Mouse (Mus musculus) adrenal gland (tissue): ENCODE results near the gene Adap1.

Experiments used
- intact Hi-C: fragments of 180-260 bp; cut with DNase I; formaldehyde crosslinking; loops from one replicate; pipeline ENCODE4 v1.15.1; 2025

Adap1 gene

DNA sequence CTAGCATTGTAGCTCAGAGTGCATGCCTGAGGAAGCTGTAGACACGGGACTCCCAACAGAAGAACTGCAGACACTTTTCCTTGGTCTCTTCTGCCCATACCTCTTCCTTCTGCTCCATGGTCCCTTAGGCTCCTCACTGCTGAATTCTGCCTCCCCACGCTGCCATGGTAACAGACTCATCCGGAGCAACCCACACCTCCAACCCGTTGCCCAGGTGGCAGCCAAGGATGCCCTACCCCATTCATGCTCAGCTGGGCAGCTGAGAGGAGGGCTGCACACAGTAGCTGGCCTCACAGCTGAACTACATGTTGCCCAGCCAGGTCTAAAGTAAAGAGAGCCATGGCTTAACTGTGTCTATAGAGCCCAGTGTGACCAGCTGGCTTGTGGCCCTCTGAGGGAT lies 36.8 kb downstream of the Adap1 start:
- intact Hi-C loops = no loop called here

DNA sequence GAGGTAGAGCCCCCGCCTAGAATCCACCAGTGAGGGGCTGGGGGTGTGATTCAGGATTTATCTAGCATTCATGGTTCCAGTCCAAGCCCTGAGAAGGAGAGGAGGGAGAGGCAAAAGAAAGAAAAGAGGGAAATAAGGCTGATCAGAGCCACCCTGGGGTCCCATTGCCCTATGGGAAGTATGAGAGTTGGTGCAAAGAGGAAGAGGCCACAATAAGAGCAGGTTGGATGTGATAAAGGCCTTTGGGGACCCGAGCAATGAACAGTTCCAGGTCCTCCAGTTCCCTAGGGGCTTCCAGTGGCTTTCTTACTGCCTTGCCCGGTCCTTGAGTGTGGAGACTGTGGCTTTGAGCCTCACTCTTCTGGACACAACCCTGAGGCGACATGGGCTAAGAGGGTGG lies 37.6 kb downstream of the Adap1 start:
- intact Hi-C loops = no loop called here

DNA sequence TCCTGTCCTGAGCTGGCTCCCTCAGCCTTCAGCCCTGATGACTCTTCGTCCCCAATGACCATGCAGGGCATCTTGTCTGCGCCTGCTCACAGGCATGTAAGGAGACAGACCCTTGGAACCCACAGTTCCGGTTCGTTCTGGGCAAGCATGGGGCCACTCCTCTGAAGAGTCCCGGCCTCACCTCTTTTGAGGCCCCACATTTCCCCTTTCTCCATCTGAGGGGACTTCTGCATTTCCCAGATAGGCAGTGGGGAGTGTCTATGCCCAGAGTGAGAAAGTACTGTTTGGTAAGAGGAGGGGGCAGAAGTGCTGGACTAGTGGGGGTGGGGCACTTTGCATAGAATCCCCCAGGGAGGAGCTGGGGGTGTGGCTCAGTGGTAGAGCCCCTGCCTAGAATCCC lies 38.3 kb downstream of the Adap1 start:
- intact Hi-C loops = no loop called here

DNA sequence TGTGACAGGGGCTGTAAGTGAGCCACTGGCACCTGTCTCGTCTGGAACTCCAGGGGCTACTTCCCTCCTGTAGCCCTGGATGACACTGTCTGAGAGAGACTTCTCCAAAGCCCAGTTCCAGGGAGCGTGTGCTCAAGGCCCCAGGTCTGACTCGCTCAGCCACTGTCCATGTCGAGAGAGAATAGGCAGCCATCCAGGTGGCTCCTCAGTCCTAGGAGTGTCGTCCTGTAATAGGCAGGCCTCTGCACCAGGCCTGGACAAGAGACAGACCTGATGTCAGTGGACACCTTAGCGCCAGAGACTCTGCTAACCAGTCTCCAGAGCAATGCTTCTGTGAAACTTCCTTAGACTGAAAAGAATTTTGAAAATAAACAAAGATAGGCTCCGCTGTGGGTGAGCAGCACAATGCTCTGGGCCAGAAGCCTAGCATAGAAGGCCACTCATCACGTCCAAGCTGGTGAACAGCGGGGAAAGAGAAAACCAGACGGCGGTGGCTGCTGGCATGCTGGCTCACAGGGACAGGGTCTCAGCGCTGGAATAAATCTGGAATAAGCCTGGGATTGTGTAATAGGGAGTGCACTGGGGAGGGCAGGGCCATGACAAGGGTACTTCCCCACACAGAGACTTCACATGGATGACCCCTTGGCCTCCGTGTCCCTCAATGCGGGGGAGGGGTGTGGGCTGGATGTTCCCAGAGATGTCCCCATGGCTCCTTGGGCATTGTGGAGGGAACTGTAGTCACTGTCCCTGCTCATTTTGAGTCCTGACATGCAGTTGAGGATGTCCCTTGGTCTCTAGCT lies 39.1 kb downstream of the Adap1 start:
- intact Hi-C loops = no loop called here

DNA sequence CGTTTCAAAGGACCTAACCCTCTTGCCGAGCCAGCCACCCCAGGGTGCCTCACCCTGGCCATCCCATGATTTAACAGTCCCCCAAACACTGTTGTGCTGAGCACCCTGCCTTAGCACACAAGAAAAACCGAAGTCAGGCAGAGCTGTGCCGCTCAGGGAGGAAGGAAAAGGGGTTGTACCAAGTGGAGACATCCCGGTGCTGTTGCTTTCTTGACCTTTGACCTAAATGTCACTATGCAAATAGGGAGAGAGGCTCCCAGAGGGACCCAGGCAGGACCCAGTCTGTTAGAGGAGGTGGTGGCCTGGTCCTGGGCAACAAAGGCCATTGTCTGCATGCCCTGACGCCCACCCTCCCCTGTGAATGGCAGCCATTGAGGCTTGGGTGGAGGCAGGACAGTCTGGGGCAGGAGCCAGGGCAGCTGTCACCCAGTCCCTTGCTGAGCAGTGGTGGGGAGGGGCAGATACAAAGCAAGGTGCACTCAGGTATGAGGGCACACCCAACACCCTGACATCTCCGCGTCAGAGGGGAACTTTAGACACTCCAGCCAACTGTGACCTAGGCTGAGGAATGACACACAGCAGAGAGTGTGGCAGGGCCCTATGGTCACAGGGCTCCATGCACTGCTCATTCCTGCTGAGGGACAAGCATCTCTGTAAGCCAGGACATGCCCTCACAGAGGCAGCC lies 39.9 kb downstream of the Adap1 start:
- intact Hi-C loops = no loop called here

DNA sequence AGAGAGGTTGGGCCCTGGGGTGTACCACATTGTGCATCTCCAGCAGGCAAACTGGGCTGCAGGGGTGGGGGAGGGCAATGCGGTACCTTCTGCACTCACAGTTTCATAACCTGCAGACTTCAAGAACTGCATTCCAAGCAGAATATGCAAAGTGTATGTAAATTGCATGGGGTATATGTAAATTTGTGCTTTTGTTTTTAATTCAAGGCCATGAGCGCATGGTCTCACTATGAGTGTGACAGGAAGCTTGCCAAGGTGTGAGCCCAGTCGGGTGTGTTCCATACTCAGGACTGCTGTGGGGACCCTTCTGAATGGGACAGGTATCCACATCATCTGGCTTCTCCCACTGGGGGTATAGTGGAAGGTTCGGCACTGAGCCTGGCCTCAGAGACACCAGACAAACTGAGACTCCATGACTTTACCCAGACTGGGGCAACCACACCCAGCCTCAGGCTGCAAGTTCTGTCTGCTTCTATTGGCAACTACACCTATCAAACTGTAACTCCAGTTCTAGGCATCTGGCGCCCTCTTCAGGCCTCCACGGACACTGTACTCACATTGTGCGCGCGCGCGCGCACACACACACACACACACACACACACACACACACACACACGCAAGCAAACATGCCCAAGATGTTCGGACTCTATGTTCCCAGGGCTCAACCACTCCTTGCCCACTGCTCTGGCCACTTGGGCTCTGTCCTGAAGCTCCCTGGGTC lies 41.8 kb downstream of the Adap1 start:
- intact Hi-C loops = no loop called here

DNA sequence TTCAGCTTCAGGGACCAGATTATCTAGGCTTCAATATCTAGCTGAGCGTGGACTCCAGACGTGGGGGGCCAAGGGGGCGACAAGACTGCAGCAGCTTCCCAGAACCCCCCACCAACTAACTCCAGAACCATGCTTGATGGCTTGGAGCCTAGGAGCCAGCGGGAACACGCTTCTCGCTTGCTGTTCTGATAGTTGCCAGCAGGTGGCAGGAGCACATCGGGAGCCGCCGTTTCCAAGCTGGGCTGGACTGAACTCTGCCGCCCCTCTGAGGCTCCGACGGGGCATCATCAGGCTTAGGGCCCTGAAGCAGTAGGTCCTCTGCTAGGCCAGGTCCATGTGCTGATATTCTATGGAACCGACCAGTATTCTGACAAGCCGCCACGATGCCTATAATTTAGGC lies 43.2 kb downstream of the Adap1 start:
- intact Hi-C loops = loop anchor here (1.0 kb wide), 1 partner anchor 43 kb away; the partner anchor contains the start of gene Adap1

DNA sequence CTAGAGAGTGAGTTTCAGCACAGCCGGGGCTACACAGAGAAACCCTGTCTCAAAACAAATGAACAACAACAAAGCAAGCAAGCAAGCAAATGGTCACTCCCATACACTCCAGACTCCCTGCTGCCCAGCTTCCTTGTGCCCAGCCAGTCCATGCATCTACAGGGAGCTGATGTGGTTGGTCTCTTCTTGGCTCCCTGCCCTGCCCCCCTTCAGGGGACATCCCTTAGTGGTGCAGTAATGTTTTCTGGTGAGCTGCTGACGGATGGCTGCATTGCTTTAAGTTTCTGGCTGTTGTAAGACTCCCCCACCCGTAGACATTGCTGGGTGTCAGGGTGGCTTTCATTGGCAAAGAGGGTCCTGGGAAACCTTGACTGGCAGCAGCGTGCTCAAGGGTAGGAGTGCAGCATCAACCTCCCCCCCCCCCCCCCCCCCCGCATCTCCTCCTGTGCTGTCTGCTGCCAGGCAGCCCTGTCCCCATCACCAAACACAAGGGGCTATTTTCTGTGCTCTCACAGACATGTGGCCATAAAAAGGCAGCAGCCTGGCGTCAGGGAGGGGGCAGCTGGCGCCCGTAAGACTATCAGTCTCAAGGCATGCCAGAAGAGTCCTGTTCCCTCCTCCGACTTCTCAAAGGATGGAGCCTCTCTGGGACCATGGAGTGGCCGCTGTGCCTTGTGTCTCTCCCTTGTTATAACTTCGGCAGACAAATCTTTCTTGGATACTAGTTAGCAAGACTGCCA lies 43.9 kb downstream of the Adap1 start:
- intact Hi-C loops = loop anchor here (1.0 kb wide), 1 partner anchor 44 kb away; the partner anchor contains the start of gene Adap1

DNA sequence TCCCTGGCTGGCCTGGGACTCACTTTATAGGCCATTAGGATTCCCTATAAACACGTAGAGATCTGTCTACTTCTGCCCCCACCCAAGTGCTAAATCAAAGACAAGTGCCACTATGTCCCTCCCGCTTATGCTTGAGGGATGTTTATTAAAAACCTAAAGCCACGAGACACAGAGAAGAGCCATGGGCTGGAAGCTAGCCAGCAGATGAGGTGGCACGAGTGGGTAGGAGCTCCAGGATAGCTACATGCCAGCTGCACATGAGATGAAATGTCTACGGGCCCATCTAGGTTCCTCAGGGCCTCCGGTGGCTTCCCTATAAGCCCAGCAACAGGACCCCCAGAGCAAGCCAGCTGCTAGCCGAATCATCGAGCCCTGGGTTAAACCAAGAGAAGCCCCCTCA lies 48.1 kb downstream of the Adap1 start:
- intact Hi-C loops = no loop called here

DNA sequence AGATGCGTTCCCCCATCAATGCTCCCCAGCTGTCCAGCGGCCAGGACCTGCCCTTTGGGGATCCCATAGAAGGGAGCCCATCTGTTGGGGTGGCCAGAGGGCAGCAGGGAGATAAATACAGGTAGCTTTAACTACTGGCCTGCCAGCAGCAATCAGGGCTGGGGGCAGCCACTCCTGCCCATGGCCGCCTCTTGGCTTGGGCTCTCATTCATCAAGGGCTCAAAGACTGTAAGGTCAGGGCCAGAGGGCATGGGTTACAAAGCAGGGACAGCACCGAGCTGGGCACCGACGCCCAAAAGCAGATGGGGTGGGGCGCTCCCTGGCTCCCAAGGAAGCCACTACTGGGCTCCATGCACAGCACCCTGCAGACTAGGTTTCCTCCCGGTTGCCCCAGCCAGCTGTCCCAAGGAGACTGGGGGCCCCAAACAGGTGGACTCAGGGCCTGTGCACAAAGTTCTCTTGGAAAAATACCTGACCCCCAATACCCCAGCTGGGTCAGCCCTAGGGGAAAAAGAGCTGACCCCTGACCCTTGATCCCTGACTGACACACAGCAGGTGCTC lies 53.3 kb downstream of the Adap1 start:
- intact Hi-C loops = no loop called here

DNA sequence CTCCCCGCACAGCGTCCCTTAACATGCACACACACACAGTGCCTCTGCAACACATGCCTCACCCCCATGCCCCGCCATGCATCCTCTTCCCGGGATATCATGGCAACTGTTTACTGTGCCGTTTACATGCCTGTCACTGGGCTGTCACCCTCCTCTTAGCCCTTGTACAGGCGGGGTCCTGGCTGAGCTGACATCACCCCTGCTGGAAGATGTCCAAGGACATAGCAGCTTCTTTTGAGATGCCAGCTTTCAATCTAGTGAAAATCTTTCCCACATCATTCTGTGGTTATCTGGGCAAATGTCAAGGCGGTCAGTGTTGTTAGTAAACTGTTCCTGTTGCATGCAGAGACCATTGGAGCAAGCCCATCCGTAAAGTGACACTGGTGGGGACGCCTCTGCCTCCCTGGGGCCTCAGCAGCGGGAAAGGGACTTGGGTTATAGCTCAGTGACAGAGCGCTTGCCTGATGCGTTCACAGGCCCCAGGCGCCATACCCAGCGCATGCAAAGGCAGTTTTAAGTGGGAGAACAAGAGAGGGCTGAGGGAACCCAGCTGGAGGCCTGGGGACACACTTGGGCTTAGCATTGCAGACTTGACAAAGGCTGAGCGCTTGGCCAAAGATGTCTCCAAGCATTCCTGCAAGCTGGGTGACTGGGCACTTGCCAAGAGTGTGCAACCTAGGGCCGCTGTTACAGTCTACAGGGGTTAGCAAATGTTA lies 54.5 kb downstream of the Adap1 start:
- intact Hi-C loops = no loop called here

DNA sequence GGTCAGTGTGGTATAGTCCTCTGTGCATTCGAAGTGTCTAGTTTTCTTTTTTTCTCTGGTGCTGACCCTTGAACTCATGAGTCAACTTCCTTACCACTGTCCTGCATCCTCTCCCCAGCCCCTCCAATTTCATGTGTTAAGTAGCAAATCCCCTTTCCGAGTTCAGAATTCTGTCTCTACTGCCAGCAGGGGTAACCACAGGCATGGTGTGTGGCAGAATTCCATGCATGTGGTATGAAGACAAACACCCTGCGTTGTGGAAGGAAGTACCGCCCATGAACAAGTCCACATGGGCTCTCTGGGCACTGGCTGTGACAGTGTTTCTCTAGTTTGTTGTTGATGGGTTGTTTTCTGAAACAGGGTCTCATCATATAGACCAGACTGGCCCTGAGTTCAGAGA lies 57.8 kb downstream of the Adap1 start:
- intact Hi-C loops = no loop called here

DNA sequence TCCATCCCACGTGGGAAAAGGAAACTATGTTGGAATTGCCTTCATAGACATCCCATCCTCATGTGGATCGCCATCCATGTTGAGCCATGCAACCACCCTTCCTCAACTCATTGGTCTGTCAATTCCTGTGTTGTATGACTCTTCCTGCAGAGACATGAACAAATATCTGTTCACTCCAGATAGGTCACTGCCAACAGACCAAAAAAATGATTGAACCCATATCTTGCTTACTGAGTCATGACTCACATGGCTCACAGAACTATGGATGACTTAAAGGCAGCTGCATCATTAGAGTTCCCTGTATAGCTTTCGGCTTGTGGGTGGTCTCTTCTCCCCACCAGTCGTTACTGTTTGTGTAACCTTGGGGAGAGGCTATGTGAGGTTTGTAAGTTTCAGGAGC lies 64.0 kb downstream of the Adap1 start:
- intact Hi-C loops = no loop called here

DNA sequence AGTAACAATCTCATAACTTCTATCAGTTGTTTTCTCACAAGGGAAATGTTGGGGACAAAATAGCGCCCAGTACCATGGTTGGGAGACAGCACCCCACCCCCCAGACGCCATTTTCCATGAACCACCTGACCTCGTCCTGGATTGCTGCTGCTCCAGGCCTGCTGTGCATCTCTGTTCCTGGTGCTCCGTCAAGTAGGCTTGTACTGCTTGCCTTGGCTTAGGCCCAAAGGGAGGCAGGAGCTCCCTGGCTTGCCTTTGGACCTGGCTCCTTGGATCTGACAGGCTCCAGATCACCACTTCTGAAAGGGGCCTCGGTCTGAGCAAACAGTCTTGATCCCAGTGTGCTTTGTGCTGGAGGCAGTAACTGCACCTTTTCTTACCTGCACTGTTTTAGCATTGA lies 65.6 kb downstream of the Adap1 start:
- intact Hi-C loops = no loop called here

DNA sequence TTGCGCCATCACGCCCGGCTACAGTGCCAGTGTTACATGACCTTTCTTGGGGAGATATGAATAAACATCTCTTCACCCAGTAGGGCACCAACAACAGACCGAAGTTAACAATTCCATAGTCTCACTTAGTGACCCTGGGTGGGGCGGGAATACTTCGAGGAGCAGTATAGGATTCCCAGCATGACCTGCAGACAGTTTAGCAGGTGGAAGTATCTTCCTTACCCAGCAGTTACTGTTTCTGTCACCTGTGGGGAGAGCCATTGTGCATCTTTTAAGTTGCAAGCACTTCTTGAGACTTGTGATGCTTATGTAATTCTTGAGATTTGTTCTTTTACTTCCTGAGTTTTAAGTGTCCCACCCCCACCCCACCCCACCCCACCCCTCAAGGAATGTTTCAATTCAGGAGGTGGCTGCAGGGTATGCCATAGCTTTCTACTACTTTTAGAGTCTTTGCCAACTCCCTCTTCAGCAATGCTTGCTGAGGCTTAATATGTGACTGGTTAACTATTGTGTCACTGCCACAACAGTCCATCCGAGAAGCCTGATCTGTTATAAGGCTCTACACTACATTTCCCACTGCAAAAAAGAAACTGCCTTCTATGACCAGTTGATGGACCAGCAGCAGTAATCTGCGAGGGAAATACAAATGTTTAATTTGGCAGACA lies 66.9 kb downstream of the Adap1 start:
- intact Hi-C loops = no loop called here

DNA sequence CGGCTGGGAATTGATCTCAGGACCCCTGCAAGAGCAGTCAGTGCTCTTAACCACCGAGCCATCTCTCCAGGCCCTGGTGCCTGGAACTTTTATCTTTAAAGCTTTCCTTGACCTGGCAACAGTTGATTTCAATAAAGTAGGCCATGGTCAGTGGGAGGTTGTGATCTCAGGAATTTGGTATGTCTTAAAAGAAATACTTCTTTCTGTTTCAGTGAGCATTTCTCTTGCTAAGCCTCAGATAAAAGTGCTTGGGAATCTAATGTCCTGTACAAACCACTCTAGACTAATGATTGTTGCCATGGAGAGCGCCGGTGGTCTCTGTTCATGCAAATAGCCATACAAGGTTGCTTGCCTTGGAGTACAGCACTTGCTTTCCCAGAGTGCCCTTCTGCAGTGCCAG lies 67.6 kb downstream of the Adap1 start:
- intact Hi-C loops = no loop called here

DNA sequence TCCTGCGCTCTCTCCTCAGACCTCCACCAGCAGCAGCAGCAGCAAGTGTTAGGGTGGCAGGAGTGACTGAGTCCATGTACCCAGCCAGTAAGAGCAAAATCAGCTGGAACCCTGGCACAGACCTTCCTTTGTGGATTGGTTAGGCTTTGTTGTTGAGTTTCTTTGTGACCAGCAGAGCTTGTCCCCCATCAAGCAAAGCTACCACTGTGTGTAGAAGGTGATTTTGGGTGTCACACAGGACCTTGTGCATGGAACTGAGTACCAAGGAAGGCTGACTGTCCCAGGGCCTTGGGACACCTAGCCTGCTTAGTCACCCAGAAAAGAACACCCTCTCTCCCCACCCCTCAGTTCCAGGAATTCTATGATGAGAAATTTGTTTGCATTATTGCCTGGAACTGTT lies 68.2 kb downstream of the Adap1 start:
- intact Hi-C loops = no loop called here

DNA sequence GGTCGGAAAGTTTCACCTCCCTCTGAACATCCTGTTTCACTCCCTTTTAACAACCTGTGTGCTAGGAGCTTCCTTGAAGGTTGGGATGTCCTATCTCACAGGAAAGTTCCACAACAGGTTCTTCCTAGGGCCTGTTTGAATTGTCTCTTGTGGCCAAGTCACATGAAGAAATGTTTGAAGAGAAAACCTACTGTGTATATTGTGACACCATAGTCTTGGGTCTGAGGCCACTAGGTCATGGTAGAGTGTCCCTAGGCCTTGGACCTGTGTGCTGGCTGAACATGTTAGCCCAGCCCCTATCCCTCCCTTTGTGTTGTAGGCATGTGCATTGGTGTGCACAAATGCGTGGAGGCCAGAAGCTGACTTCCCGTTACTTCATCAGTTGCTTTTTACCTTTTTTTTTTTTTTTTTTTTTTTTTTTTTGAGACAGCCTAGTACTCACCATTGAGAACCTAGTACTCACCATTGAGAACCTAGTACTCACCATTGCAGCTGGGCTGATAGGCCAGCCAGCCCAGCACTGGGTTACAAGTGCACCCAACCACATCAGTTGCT lies 69.1 kb downstream of the Adap1 start:
- intact Hi-C loops = no loop called here

DNA sequence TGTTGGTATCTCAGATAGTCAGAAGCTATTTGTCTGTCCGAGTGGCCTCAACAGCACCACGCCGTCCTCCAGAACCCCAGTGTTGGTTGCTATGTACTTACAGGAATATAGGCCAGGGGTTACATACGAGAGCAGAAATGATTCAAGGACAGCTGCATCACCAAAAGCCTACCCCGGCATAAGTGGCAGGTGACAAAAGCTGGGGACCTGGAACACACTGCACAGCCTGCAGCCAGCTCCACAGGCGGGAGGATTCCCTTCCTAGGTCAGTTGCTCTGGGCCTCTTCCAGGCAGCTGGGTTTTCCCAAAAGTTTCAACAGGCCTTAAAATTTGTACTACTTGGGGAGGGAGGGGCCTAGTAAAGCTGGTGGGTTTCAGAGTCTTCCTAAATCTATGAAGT lies 69.6 kb downstream of the Adap1 start:
- intact Hi-C loops = no loop called here

DNA sequence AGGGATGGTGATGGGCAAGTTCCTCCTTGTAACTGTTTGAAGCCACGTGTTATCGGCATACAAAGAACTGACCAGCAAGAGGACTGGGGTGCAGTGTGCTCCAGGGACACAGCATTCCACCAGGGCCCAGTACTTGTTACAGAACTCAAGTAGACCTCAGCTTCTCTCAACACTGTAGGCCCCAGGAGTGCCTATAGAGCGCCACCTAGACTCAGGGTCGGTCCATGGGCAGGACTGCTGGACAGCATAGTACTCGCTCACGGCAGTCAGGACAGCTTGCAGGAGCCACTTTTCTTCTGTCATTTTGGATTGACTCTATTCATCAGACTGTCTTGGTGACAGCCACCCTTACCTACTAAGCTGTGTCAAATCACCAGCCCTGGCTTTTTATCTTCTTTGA lies 70.5 kb downstream of the Adap1 start:
- intact Hi-C loops = no loop called here
